Mouse (Mus musculus): ENCODE measurements around the gene Neil3. TPM values are rescaled to one million over a fixed set of nuclear protein-coding genes. Genes with fewer than 3 reads are reported as not detected.
A peak's percentile ranks its signal among the peaks of the same experiment; 100 is the strongest.

The Neil3 gene
- 14.7 and 17.0 TPM in 2 replicates for polyA plus RNA-seq (2015; fragmentation: Nextera tagmentation; extraction: Ambion mirVana)

- DNase-seq (ENCODE audit: low spot score) (peak; percentile 86), ATAC-seq (replicated peaks; ENCODE audit: low FRiP score, low read depth) (peak; percentile 99)
- Histone ChIP-seq H3K4me1 (replicated peaks; ENCODE audit: insufficient read depth, low read length) (no peaks in the 10 kb centered on the region), H3K4me2 (ENCODE audit: low read length) (peak within 1 kb of the TSS; percentile 71), H3K36me3 (ENCODE audit: insufficient read depth, low read length) (no peaks in the 10 kb centered on the region), H3K27ac (no peak within 1 kb of the TSS), H3K27me3 (ENCODE audit: insufficient read depth, low read length) (no peaks in the 10 kb centered on the region), H3K4me3 (replicated peaks; ENCODE audit: low read depth, low read length) (peak within 1 kb of the TSS; percentile 46), H3K9me3 (replicated peaks; ENCODE audit: low read length) (no peaks in the 10 kb centered on the region), H3K9ac (ENCODE audit: low read depth, low read length) (peak within 1 kb of the TSS; percentile 40)
- no peak for TF ChIP-seq CTCF (IDR thresholded peaks at IDR 0.05; ENCODE audit: low read depth)
- 1% methylated on average over 26 of the region's 26 CpGs for WGBS
These were observed at the start of gene Neil3 for GRCm38 (mm10) chr8:53638495-53639171. TSS of gene Neil3 (minus strand) at chr8:53639065.

GRCm38 (mm10) chr8:53680846-53681245 is 42.0 kb upstream of the Neil3 start:
- H3K9me3 ChIP-seq (replicated peaks; ENCODE audit: low read length) = no peaks in the 10 kb centered on the region
- TF ChIP-seq CTCF (IDR thresholded peaks at IDR 0.05; ENCODE audit: low read depth) = peak; percentile 72
- H3K4me1 ChIP-seq (replicated peaks; ENCODE audit: insufficient read depth, low read length) = no peaks in the 10 kb centered on the region
- WGBS = 22% methylated on average over 12 of the region's 12 CpGs
- no peaks in the 10 kb centered on the region for H3K36me3 ChIP-seq (ENCODE audit: insufficient read depth, low read length)
- DNase-seq (ENCODE audit: low spot score) (peak; percentile 74), ATAC-seq (replicated peaks; ENCODE audit: low FRiP score, low read depth) (no peak; the same call in 1 of the 2 replicates)
- no peak overlapping the region for H3K9ac ChIP-seq (ENCODE audit: low read depth, low read length)
- H3K27ac ChIP-seq = no peak overlapping the region
- no peak overlapping the region for H3K4me3 ChIP-seq (replicated peaks; ENCODE audit: low read depth, low read length)
- no peak overlapping the region for H3K4me2 ChIP-seq (ENCODE audit: low read length)
- H3K27me3 ChIP-seq (ENCODE audit: insufficient read depth, low read length) = no peaks in the 10 kb centered on the region

- H3K9ac ChIP-seq (ENCODE audit: low read depth, low read length) = no peak overlapping the region
- 33% methylated on average over 4 of the region's 4 CpGs for WGBS
These were observed 25.1 kb upstream of the Neil3 start for GRCm38 (mm10) chr8:53663946-53664345.

GRCm38 (mm10) chr8:53661436-53661835 is 22.6 kb upstream of the Neil3 start:
- H3K36me3 ChIP-seq (ENCODE audit: insufficient read depth, low read length) = no peaks in the 10 kb centered on the region
- H3K27me3 ChIP-seq (ENCODE audit: insufficient read depth, low read length) = no peaks in the 10 kb centered on the region
- TF ChIP-seq CTCF (IDR thresholded peaks at IDR 0.05; ENCODE audit: low read depth) = no peak
- ATAC-seq (replicated peaks; ENCODE audit: low FRiP score, low read depth) = no peak
- no peaks in the 10 kb centered on the region for H3K9me3 ChIP-seq (replicated peaks; ENCODE audit: low read length)
- WGBS = 72% methylated on average over 3 of the region's 3 CpGs
- no peak overlapping the region for H3K27ac ChIP-seq
- no peak overlapping the region for H3K4me3 ChIP-seq (replicated peaks; ENCODE audit: low read depth, low read length)
- H3K4me1 ChIP-seq (replicated peaks; ENCODE audit: insufficient read depth, low read length) = no peaks in the 10 kb centered on the region
- DNase-seq (ENCODE audit: low spot score) = no peak
- no peak overlapping the region for H3K9ac ChIP-seq (ENCODE audit: low read depth, low read length)
- no peak overlapping the region for H3K4me2 ChIP-seq (ENCODE audit: low read length)

More at GRCm38 (mm10) chr8:53663946-53664345, 25.1 kb upstream of the Neil3 start:
- DNase-seq (ENCODE audit: low spot score) = peak; percentile 67
- Histone ChIP-seq H3K9me3 (replicated peaks; ENCODE audit: low read length) (no peaks in the 10 kb centered on the region), H3K27me3 (ENCODE audit: insufficient read depth, low read length) (no peaks in the 10 kb centered on the region), H3K36me3 (ENCODE audit: insufficient read depth, low read length) (no peaks in the 10 kb centered on the region), H3K4me1 (replicated peaks; ENCODE audit: insufficient read depth, low read length) (no peaks in the 10 kb centered on the region), H3K27ac (no peak overlapping the region), H3K4me2 (ENCODE audit: low read length) (no peak overlapping the region), H3K4me3 (replicated peaks; ENCODE audit: low read depth, low read length) (no peak overlapping the region)
- peak; percentile 72 for TF ChIP-seq CTCF (IDR thresholded peaks at IDR 0.05; ENCODE audit: low read depth)
- no peak for ATAC-seq (replicated peaks; ENCODE audit: low FRiP score, low read depth)

- ATAC-seq (replicated peaks; ENCODE audit: low FRiP score, low read depth) = no peak
- TF ChIP-seq CTCF (IDR thresholded peaks at IDR 0.05; ENCODE audit: low read depth) = no peak
- Histone ChIP-seq H3K27ac (no peak overlapping the region), H3K27me3 (ENCODE audit: insufficient read depth, low read length) (no peaks in the 10 kb centered on the region), H3K4me3 (replicated peaks; ENCODE audit: low read depth, low read length) (no peak overlapping the region), H3K4me2 (ENCODE audit: low read length) (no peak overlapping the region), H3K9ac (ENCODE audit: low read depth, low read length) (no peak overlapping the region), H3K9me3 (replicated peaks; ENCODE audit: low read length) (no peaks in the 10 kb centered on the region), H3K4me1 (replicated peaks; ENCODE audit: insufficient read depth, low read length) (no peaks in the 10 kb centered on the region), H3K36me3 (ENCODE audit: insufficient read depth, low read length) (no peaks in the 10 kb centered on the region)
- WGBS = 82% methylated on average over 4 of the region's 4 CpGs
- DNase-seq (ENCODE audit: low spot score) = no peak
These were observed 8.2 kb downstream of the Neil3 start for GRCm38 (mm10) chr8:53630618-53631017.

GRCm38 (mm10) chr8:53628864-53629415 is 9.9 kb downstream of the Neil3 start:
- no peak overlapping the region for H3K4me2 ChIP-seq (ENCODE audit: low read length)
- no peak overlapping the region for H3K4me3 ChIP-seq (replicated peaks; ENCODE audit: low read depth, low read length)
- H3K36me3 ChIP-seq (ENCODE audit: insufficient read depth, low read length) = no peaks in the 10 kb centered on the region
- no peak for TF ChIP-seq CTCF (IDR thresholded peaks at IDR 0.05; ENCODE audit: low read depth)
- H3K27me3 ChIP-seq (ENCODE audit: insufficient read depth, low read length) = no peaks in the 10 kb centered on the region
- WGBS = 92% methylated on average over 4 of the region's 4 CpGs
- no peak overlapping the region for H3K9ac ChIP-seq (ENCODE audit: low read depth, low read length)
- DNase-seq (ENCODE audit: low spot score) (no peak), ATAC-seq (replicated peaks; ENCODE audit: low FRiP score, low read depth) (no peak)
- no peaks in the 10 kb centered on the region for H3K9me3 ChIP-seq (replicated peaks; ENCODE audit: low read length)
- no peaks in the 10 kb centered on the region for H3K4me1 ChIP-seq (replicated peaks; ENCODE audit: insufficient read depth, low read length)
- H3K27ac ChIP-seq = no peak overlapping the region
